Mouse (Mus musculus) CH12.LX (cell line): Measurements from ENCODE around the gene Stab1.

Experiments used
- EP300 ChIP-seq: IDR thresholded peaks from 2 replicates; pipeline ENCODE4 v1.6.1; 2011; ENCODE audit warnings: low read length, improper control_type of control experiment
- POLR2A ChIP-seq: IDR thresholded peaks from 2 replicates; pipeline ENCODE4 v1.6.1; 2011; ENCODE audit warnings: low read depth, mild to moderate bottlenecking, improper control_type of control experiment, low read length
- RCOR1 ChIP-seq: conservative IDR thresholded peaks from 2 replicates; pipeline ENCODE4 v1.6.1; 2012; ENCODE audit warnings: low read depth, mild to moderate bottlenecking, inconsistent platforms, low read length, improper control_type of control experiment

DNA sequence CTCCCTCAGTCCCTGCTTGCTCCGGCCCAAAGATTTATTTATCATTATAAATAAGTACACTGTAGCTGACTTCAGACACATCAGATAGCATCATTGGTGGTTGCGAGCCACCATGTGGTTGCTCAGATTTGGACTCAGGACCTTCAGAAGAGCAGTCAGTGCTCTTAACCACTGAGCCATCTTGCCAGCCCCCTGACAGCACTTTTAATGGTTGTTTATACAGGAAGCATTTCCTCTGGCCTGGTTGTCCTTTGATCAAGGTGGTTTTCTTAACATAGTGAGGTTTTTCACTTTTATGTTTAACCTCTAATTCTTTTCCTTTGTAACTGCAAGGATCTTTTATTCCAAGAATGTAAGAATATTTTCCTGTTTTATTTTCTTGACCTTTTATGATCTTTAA, 26.0 kb upstream of the Stab1 start:
- TF ChIP-seq RCOR1: no peak
- TF ChIP-seq EP300: no peak
- TF ChIP-seq POLR2A: no peak
